Mouse (Mus musculus): Measurements from ENCODE around the gene Prpsap1. TPM values are rescaled to one million over a fixed set of nuclear protein-coding genes. Genes with fewer than 3 reads are reported as not detected.
A peak's percentile ranks its signal among the peaks of the same experiment; 100 is the strongest.

Prpsap1 gene
- polyA plus RNA-seq, 1 experiment, result 78.2 TPM

- H3K27me3 ChIP-seq (ENCODE audit: control insufficient read depth, insufficient read depth, insufficient read length), result no peaks in the 10 kb centered on the region
- H3ac ChIP-seq (ENCODE audit: control insufficient read depth, insufficient read length), result no peak overlapping the region
- H3K79me2 ChIP-seq (ENCODE audit: control insufficient read depth, insufficient read depth), result no peaks in the 10 kb centered on the region
- H3K4me3 ChIP-seq, result no peak overlapping the region
- TF ChIP-seq MAX (IDR thresholded peaks at IDR 0.05; ENCODE audit: low read depth) (no peak), CEBPB (IDR thresholded peaks at IDR 0.05; ENCODE audit: insufficient read depth, poor library complexity, severe bottlenecking) (no peak), TCF3 (IDR thresholded peaks at IDR 0.05; ENCODE audit: insufficient read length, low read depth) (no peak), MYOG (IDR thresholded peaks at IDR 0.05; ENCODE audit: control insufficient read depth in 1 of 3, insufficient read depth in 1 of 3, insufficient read length in 2 of 3, low read depth in 2 of 3) (peak in 1 of 3 experiments; percentile 81), TCF12 (IDR thresholded peaks at IDR 0.05; ENCODE audit: insufficient read depth, poor library complexity, severe bottlenecking) (peak; percentile 30), POLR2A (IDR thresholded peaks at IDR 0.05; ENCODE audit: insufficient read length, low read depth) (no peak), REST (IDR thresholded peaks at IDR 0.05; ENCODE audit: insufficient read depth, insufficient read length) (no peak), SRF (IDR thresholded peaks at IDR 0.05; ENCODE audit: control insufficient read depth, insufficient read length, low read depth) (no peak), POLR2AphosphoS2 (IDR thresholded peaks at IDR 0.05; ENCODE audit: insufficient read length, low read depth) (no peak), USF1 (IDR thresholded peaks at IDR 0.05; ENCODE audit: low read depth) (no peak), MYOD1 (IDR thresholded peaks at IDR 0.05; ENCODE audit: control insufficient read depth in 1 of 3, insufficient read length in 2 of 3, low read depth in 2 of 3) (peak in 1 of 3 experiments; percentile 83), E2F4 (IDR thresholded peaks at IDR 0.05; ENCODE audit: insufficient read depth) (no peak)
- H3K4me2 ChIP-seq (ENCODE audit: low read depth), result no peak overlapping the region
- H3K36me3 ChIP-seq (ENCODE audit: control insufficient read depth, insufficient read depth), result no peaks in the 10 kb centered on the region
Measured at GRCm38 (mm10) chr11:116513531-116514038, 19.6 kb upstream of the Prpsap1 start.

- Histone ChIP-seq H3K27me3 (ENCODE audit: control insufficient read depth, insufficient read depth, insufficient read length) (no peaks in the 10 kb centered on the region), H3K4me3 (no peak overlapping the region), H3ac (ENCODE audit: control insufficient read depth, insufficient read length) (no peak overlapping the region), H3K4me2 (ENCODE audit: low read depth) (no peak overlapping the region), H3K79me2 (ENCODE audit: control insufficient read depth, insufficient read depth) (no peaks in the 10 kb centered on the region), H3K36me3 (ENCODE audit: control insufficient read depth, insufficient read depth) (no peaks in the 10 kb centered on the region)
- TF ChIP-seq MYOD1 (IDR thresholded peaks at IDR 0.05; ENCODE audit: control insufficient read depth in 1 of 3, insufficient read length in 2 of 3, low read depth in 2 of 3) (peak in 1 of 3 experiments; percentile 57), MYOG (IDR thresholded peaks at IDR 0.05; ENCODE audit: control insufficient read depth in 1 of 3, insufficient read depth in 1 of 3, insufficient read length in 2 of 3, low read depth in 2 of 3) (peak in 1 of 3 experiments; percentile 22), MAX (IDR thresholded peaks at IDR 0.05; ENCODE audit: low read depth) (no peak), E2F4 (IDR thresholded peaks at IDR 0.05; ENCODE audit: insufficient read depth) (no peak), POLR2A (IDR thresholded peaks at IDR 0.05; ENCODE audit: insufficient read length, low read depth) (no peak)
Measured at GRCm38 (mm10) chr11:116512987-116513386, 19.0 kb upstream of the Prpsap1 start.

- Histone ChIP-seq H3K36me3 (ENCODE audit: control insufficient read depth, insufficient read depth) (no peaks in the 10 kb centered on the region), H3ac (ENCODE audit: control insufficient read depth, insufficient read length) (no peak overlapping the region), H3K79me2 (ENCODE audit: control insufficient read depth, insufficient read depth) (no peaks in the 10 kb centered on the region), H3K27me3 (ENCODE audit: control insufficient read depth, insufficient read depth, insufficient read length) (no peaks in the 10 kb centered on the region), H3K4me2 (ENCODE audit: low read depth) (no peak overlapping the region), H3K4me3 (no peak overlapping the region)
- TF ChIP-seq SRF (IDR thresholded peaks at IDR 0.05; ENCODE audit: control insufficient read depth, insufficient read length, low read depth), result no peak
- TF ChIP-seq MYOD1 (IDR thresholded peaks at IDR 0.05; ENCODE audit: control insufficient read depth in 1 of 3, insufficient read length in 2 of 3, low read depth in 2 of 3), result no peak
- TF ChIP-seq POLR2A (IDR thresholded peaks at IDR 0.05; ENCODE audit: insufficient read length, low read depth), result no peak
- TF ChIP-seq CEBPB (IDR thresholded peaks at IDR 0.05; ENCODE audit: insufficient read depth, poor library complexity, severe bottlenecking), result no peak
Measured at GRCm38 (mm10) chr11:116512154-116512553, 18.2 kb upstream of the Prpsap1 start.

GRCm38 (mm10) chr11:116511301-116511868, 17.4 kb upstream of the Prpsap1 start:
- H3ac ChIP-seq (ENCODE audit: control insufficient read depth, insufficient read length), result no peak overlapping the region
- H3K4me3 ChIP-seq, result no peak overlapping the region
- H3K79me2 ChIP-seq (ENCODE audit: control insufficient read depth, insufficient read depth), result no peaks in the 10 kb centered on the region
- H3K27me3 ChIP-seq (ENCODE audit: control insufficient read depth, insufficient read depth, insufficient read length), result no peaks in the 10 kb centered on the region
- no peak overlapping the region for H3K4me2 ChIP-seq (ENCODE audit: low read depth)
- H3K36me3 ChIP-seq (ENCODE audit: control insufficient read depth, insufficient read depth), result no peaks in the 10 kb centered on the region
- TF ChIP-seq TCF12 (IDR thresholded peaks at IDR 0.05; ENCODE audit: insufficient read depth, poor library complexity, severe bottlenecking) (no peak), MYOD1 (IDR thresholded peaks at IDR 0.05; ENCODE audit: control insufficient read depth in 1 of 3, insufficient read length in 2 of 3, low read depth in 2 of 3) (no peak), CEBPB (IDR thresholded peaks at IDR 0.05; ENCODE audit: insufficient read depth, poor library complexity, severe bottlenecking) (no peak), POLR2A (IDR thresholded peaks at IDR 0.05; ENCODE audit: insufficient read length, low read depth) (no peak), E2F4 (IDR thresholded peaks at IDR 0.05; ENCODE audit: insufficient read depth) (no peak), MYOG (IDR thresholded peaks at IDR 0.05; ENCODE audit: control insufficient read depth in 1 of 3, insufficient read depth in 1 of 3, insufficient read length in 2 of 3, low read depth in 2 of 3) (no peak), SRF (IDR thresholded peaks at IDR 0.05; ENCODE audit: control insufficient read depth, insufficient read length, low read depth) (no peak), MAX (IDR thresholded peaks at IDR 0.05; ENCODE audit: low read depth) (no peak), REST (IDR thresholded peaks at IDR 0.05; ENCODE audit: insufficient read depth, insufficient read length) (no peak), POLR2AphosphoS2 (IDR thresholded peaks at IDR 0.05; ENCODE audit: insufficient read length, low read depth) (no peak), USF1 (IDR thresholded peaks at IDR 0.05; ENCODE audit: low read depth) (no peak), TCF3 (IDR thresholded peaks at IDR 0.05; ENCODE audit: insufficient read length, low read depth) (no peak)

GRCm38 (mm10) chr11:116508689-116509088, 14.7 kb upstream of the Prpsap1 start:
- no peaks in the 10 kb centered on the region for H3K27me3 ChIP-seq (ENCODE audit: control insufficient read depth, insufficient read depth, insufficient read length)
- H3K4me2 ChIP-seq (ENCODE audit: low read depth), result no peak overlapping the region
- TF ChIP-seq POLR2AphosphoS2 (IDR thresholded peaks at IDR 0.05; ENCODE audit: insufficient read length, low read depth), result no peak
- TF ChIP-seq TCF12 (IDR thresholded peaks at IDR 0.05; ENCODE audit: insufficient read depth, poor library complexity, severe bottlenecking), result no peak
- TF ChIP-seq MYOG (IDR thresholded peaks at IDR 0.05; ENCODE audit: control insufficient read depth in 1 of 3, insufficient read depth in 1 of 3, insufficient read length in 2 of 3, low read depth in 2 of 3), result no peak
- no peak for TF ChIP-seq USF1 (IDR thresholded peaks at IDR 0.05; ENCODE audit: low read depth)
- no peak for TF ChIP-seq MYOD1 (IDR thresholded peaks at IDR 0.05; ENCODE audit: control insufficient read depth in 1 of 3, insufficient read length in 2 of 3, low read depth in 2 of 3)
- no peak for TF ChIP-seq REST (IDR thresholded peaks at IDR 0.05; ENCODE audit: insufficient read depth, insufficient read length)
- no peak for TF ChIP-seq CEBPB (IDR thresholded peaks at IDR 0.05; ENCODE audit: insufficient read depth, poor library complexity, severe bottlenecking)
- TF ChIP-seq SRF (IDR thresholded peaks at IDR 0.05; ENCODE audit: control insufficient read depth, insufficient read length, low read depth), result no peak
- TF ChIP-seq E2F4 (IDR thresholded peaks at IDR 0.05; ENCODE audit: insufficient read depth), result no peak
- H3ac ChIP-seq (ENCODE audit: control insufficient read depth, insufficient read length), result no peak overlapping the region
- no peaks in the 10 kb centered on the region for H3K36me3 ChIP-seq (ENCODE audit: control insufficient read depth, insufficient read depth)
- H3K79me2 ChIP-seq (ENCODE audit: control insufficient read depth, insufficient read depth), result no peaks in the 10 kb centered on the region
- H3K4me3 ChIP-seq, result no peak overlapping the region
